Mouse (Mus musculus): ENCODE results near the gene Tbc1d10a. TPM values are rescaled to one million over a fixed set of nuclear protein-coding genes. Genes with fewer than 3 reads are reported as not detected.

Gene Tbc1d10a
- polyA plus RNA-seq, 1 experiment from 2014 or later, result 20.9 TPM

- 50% methylated on average over 7 of the region's 7 CpGs for WGBS
- peaks cover 21% of the 10 kb centered on the region for H3K4me1 ChIP-seq (ENCODE audit: insufficient read depth)
- peaks cover 16% of the 10 kb centered on the region for H3K27me3 ChIP-seq (ENCODE audit: insufficient read depth, low read length)
- peak overlapping the region; percentile 19; the same call in 1 of the 2 replicates for H3K27ac ChIP-seq (ENCODE audit: low read depth)
- no peak overlapping the region for H3K9ac ChIP-seq
- H3K9me3 ChIP-seq (ENCODE audit: low read depth, low read length), result no peaks in the 10 kb centered on the region
- H3K36me3 ChIP-seq (ENCODE audit: insufficient read depth), result no peaks in the 10 kb centered on the region
- ATAC-seq (ENCODE audit: insufficient read depth) (peak; percentile 26; the same call in 1 of the 2 replicates), DNase-seq (peak; percentile 81)
- peak; percentile 64 for TF ChIP-seq CTCF (IDR thresholded peaks at IDR 0.05; ENCODE audit: low read depth)
- no peak overlapping the region for H3K4me2 ChIP-seq
- no peak overlapping the region for H3K4me3 ChIP-seq (ENCODE audit: low read depth, low read length)
Measured at GRCm38 (mm10) chr11:4261188-4261494, 74.6 kb downstream of the Tbc1d10a start.

- H3K9ac ChIP-seq, result no peak overlapping the region
- no peaks in the 10 kb centered on the region for H3K9me3 ChIP-seq (ENCODE audit: low read depth, low read length)
- DNase-seq, result peak; percentile 92
- peaks cover 21% of the 10 kb centered on the region for H3K4me1 ChIP-seq (ENCODE audit: insufficient read depth)
- 5% methylated on average over 5 of the region's 5 CpGs for WGBS
- TF ChIP-seq CTCF (IDR thresholded peaks at IDR 0.05; ENCODE audit: low read depth), result peak; percentile 70
- no peak overlapping the region for H3K27ac ChIP-seq (ENCODE audit: low read depth)
- H3K4me3 ChIP-seq (ENCODE audit: low read depth, low read length), result no peak overlapping the region
- ATAC-seq (ENCODE audit: insufficient read depth), result peak; percentile 42
- no peaks in the 10 kb centered on the region for H3K36me3 ChIP-seq (ENCODE audit: insufficient read depth)
- peaks cover 23% of the 10 kb centered on the region for H3K27me3 ChIP-seq (ENCODE audit: insufficient read depth, low read length)
- no peak overlapping the region for H3K4me2 ChIP-seq
Measured at GRCm38 (mm10) chr11:4261969-4262368, 75.4 kb downstream of the Tbc1d10a start.

DNA sequence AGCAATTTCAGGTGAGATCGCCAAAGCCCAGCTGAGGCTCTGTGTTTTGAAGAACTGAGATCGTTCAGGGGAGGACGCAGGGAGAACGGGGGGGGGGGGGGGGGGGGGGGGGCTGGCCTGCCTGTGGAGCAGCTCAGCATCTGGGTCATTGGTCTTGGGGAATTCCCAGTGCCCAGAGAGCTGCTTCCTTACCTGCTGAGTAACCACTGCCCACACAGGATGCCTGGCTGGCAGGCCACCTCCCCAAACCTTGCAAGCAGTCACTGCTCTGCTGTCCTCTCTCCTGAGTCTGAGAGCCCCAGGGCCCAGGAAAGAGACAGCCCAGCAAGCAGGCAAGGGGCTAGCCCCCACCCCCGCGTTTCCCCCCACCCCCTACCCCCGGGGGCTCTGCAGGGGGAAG lies 76.3 kb downstream of the Tbc1d10a start:
- DNase-seq, result no peak
- H3K4me1 ChIP-seq (ENCODE audit: insufficient read depth), result peaks cover 21% of the 10 kb centered on the region

DNA sequence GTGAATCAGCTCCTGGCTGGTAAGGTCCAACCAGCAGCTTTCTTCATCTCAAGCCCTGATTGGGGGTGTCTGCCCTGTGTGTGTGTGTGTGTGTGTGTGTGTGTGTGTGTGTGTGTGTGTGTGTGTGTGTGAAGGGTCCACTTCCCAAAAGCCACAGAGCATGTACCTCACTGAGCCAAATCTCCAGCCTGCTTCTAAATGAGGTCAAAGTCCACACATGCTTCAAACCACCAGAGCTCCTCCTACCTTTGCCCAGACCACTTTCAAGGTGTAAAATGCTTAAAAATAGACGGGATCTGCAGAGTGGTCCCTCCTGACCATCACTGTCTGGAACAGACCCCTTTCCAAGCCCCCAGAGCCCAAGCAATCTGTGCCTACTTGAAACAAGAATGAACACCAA lies 76.7 kb downstream of the Tbc1d10a start:
- Histone ChIP-seq H3K36me3 (ENCODE audit: insufficient read depth) (no peaks in the 10 kb centered on the region), H3K9ac (no peak overlapping the region), H3K4me3 (ENCODE audit: low read depth, low read length) (no peak overlapping the region), H3K4me2 (no peak overlapping the region), H3K4me1 (ENCODE audit: insufficient read depth) (peaks cover 21% of the 10 kb centered on the region), H3K9me3 (ENCODE audit: low read depth, low read length) (no peaks in the 10 kb centered on the region), H3K27me3 (ENCODE audit: insufficient read depth, low read length) (peaks cover 36% of the 10 kb centered on the region), H3K27ac (ENCODE audit: low read depth) (no peak overlapping the region)
- TF ChIP-seq CTCF (IDR thresholded peaks at IDR 0.05; ENCODE audit: low read depth), result no peak
- 13% methylated on average over 1 of the region's 1 CpGs for WGBS
- ATAC-seq (ENCODE audit: insufficient read depth), result no peak
- DNase-seq, result no peak

More for the DNA sequence above, 76.3 kb downstream of the Tbc1d10a start:
- no peak overlapping the region for H3K9ac ChIP-seq
- H3K36me3 ChIP-seq (ENCODE audit: insufficient read depth), result no peaks in the 10 kb centered on the region
- ATAC-seq (ENCODE audit: insufficient read depth), result no peak
- no peak overlapping the region for H3K4me3 ChIP-seq (ENCODE audit: low read depth, low read length)
- peaks cover 32% of the 10 kb centered on the region for H3K27me3 ChIP-seq (ENCODE audit: insufficient read depth, low read length)
- 20% methylated on average over 7 of the region's 7 CpGs for WGBS
- H3K4me2 ChIP-seq, result no peak overlapping the region
- TF ChIP-seq CTCF (IDR thresholded peaks at IDR 0.05; ENCODE audit: low read depth), result no peak
- no peak overlapping the region for H3K27ac ChIP-seq (ENCODE audit: low read depth)
- no peaks in the 10 kb centered on the region for H3K9me3 ChIP-seq (ENCODE audit: low read depth, low read length)

DNA sequence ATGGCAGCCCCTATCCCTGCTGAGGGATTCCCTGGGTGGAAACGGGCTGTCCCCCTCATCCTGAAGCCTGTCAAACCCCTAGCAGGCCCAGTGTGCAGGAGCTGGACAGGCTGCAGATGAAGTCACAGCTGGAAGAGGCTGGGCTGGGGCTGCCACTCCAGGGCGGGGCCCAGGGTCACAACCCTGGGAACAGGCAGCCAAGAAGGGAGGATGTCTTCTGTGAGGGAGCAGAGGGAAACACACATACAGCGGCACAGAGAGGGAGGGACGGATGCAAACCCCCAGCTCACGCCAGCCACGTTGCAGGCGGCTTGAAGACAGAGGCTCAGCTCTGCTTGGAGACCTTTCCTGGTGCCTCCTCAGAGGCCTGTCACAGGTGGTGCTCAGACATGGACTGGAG lies 77.5 kb downstream of the Tbc1d10a start:
- WGBS, result 50% methylated on average over 7 of the region's 7 CpGs
- Histone ChIP-seq H3K9ac (no peak overlapping the region), H3K9me3 (ENCODE audit: low read depth, low read length) (no peaks in the 10 kb centered on the region), H3K36me3 (ENCODE audit: insufficient read depth) (no peaks in the 10 kb centered on the region), H3K4me2 (no peak overlapping the region), H3K4me1 (ENCODE audit: insufficient read depth) (peaks cover 21% of the 10 kb centered on the region), H3K27ac (ENCODE audit: low read depth) (no peak overlapping the region), H3K4me3 (ENCODE audit: low read depth, low read length) (no peak overlapping the region), H3K27me3 (ENCODE audit: insufficient read depth, low read length) (peaks cover 44% of the 10 kb centered on the region)
- TF ChIP-seq CTCF (IDR thresholded peaks at IDR 0.05; ENCODE audit: low read depth), result no peak
- ATAC-seq (ENCODE audit: insufficient read depth) (no peak), DNase-seq (peak; percentile 53)

Small RNA genes within 50 kb of the gene (microRNA-seq; reads per million reads assigned to microRNA genes)
- gene Mir3060 (ENCODE audit: borderline number of aligned reads), result 6.2 reads per million, percentile 19 among the genes with 10 or more reads in this experiment

Other genes with a start within 250 kb of the Tbc1d10a start
- gene Pes1, start 222.8 kb upstream of the Tbc1d10a start, polyA plus RNA-seq (2014; fragmentation: Nextera tagmentation; extraction: Ambion mirVana), result 77.2 and 82.0 TPM in 2 replicates
- 0.16 TPM in 2 replicates for gene 4930556J24Rik, start 210.0 kb upstream of the Tbc1d10a start, polyA plus RNA-seq (2014; fragmentation: Nextera tagmentation; extraction: Ambion mirVana)
- 4.6 and 5.3 TPM in 2 replicates for gene Gal3st1, start 203.2 kb upstream of the Tbc1d10a start, polyA plus RNA-seq (2014; fragmentation: Nextera tagmentation; extraction: Ambion mirVana)
- 3.8 and 4.2 TPM in 2 replicates for gene Sec14l4, start 155.3 kb upstream of the Tbc1d10a start, polyA plus RNA-seq (2014; fragmentation: Nextera tagmentation; extraction: Ambion mirVana)
- gene Sec14l3, start 121.9 kb upstream of the Tbc1d10a start, polyA plus RNA-seq (2014; fragmentation: Nextera tagmentation; extraction: Ambion mirVana), result 1.2 and 1.5 TPM in 2 replicates
- gene Mtfp1, start 91.3 kb upstream of the Tbc1d10a start, polyA plus RNA-seq (2014; fragmentation: Nextera tagmentation; extraction: Ambion mirVana), result 8.6 and 10.8 TPM in 2 replicates
- 1.5 and 1.9 TPM in 2 replicates for gene Sec14l2, start 63.4 kb upstream of the Tbc1d10a start, polyA plus RNA-seq (2014; fragmentation: Nextera tagmentation; extraction: Ambion mirVana)
- gene Rnf215, start 51.6 kb upstream of the Tbc1d10a start, polyA plus RNA-seq (2014; fragmentation: Nextera tagmentation; extraction: Ambion mirVana), result 32.6 and 33.0 TPM in 2 replicates
- gene Ccdc157, start 26.5 kb upstream of the Tbc1d10a start, polyA plus RNA-seq (2014; fragmentation: Nextera tagmentation; extraction: Ambion mirVana), result 5.3 and 6.6 TPM in 2 replicates
- gene Sf3a1, start 26.4 kb upstream of the Tbc1d10a start, polyA plus RNA-seq (2014; fragmentation: Nextera tagmentation; extraction: Ambion mirVana), result 64.1 and 68.7 TPM in 2 replicates
- gene Castor1, start 31.4 kb downstream of the Tbc1d10a start, polyA plus RNA-seq (2014; fragmentation: Nextera tagmentation; extraction: Ambion mirVana), result 1.9 and 2.1 TPM in 2 replicates
- not detected in 2 replicates for gene Osm, start 49.6 kb downstream of the Tbc1d10a start, polyA plus RNA-seq (2014; fragmentation: Nextera tagmentation; extraction: Ambion mirVana)
- 0.12 and 0.33 TPM in 2 replicates for gene Lif, start 70.8 kb downstream of the Tbc1d10a start, polyA plus RNA-seq (2014; fragmentation: Nextera tagmentation; extraction: Ambion mirVana)

All from lung, embryonic 14.5 days (tissue).